Mouse (Mus musculus) embryonic facial prominence, embryonic 15.5 days (tissue): ENCODE measurements at regions not wholly inside any gene's neighbourhood (a gene's known extent, or its start where the extent isn't known, plus 50 kb on each side); places are given as distances from the start of the nearest gene placed in this dataset.

ENCODE experiments used
- ATAC-seq: fragments of 200-750 bp; cut with Nextera tagmentation; 2 replicates; pipeline ENCODE4 v1.8.0; 2017; ENCODE audit warnings: low read depth, moderate TSS enrichment; ENCODE audit not compliant: insufficient number of reproducible peaks, low FRiP score, low TSS enrichment
- H3K27ac ChIP-seq: fragments of 300-500 bp; sonication (generic); replicated peaks from 2 replicates; pipeline ENCODE4 v1.5.1; 2015; ENCODE audit warnings: mild to moderate bottlenecking, inconsistent platforms
- H3K27me3 ChIP-seq: fragments of 300-500 bp; sonication (generic); 2 replicates; pipeline ENCODE4 v1.6.1; 2015; ENCODE audit warnings: inconsistent platforms
- H3K36me3 ChIP-seq: fragments of 300-500 bp; sonication (generic); 2 replicates; pipeline ENCODE4 v1.6.1; 2015; ENCODE audit warnings: mild to moderate bottlenecking, inconsistent platforms
- H3K4me1 ChIP-seq: fragments of 300-500 bp; sonication (generic); 2 replicates; pipeline ENCODE4 v1.6.1; 2015; ENCODE audit warnings: inconsistent platforms
- H3K4me2 ChIP-seq: fragments of 300-500 bp; sonication (generic); replicated peaks from 2 replicates; pipeline ENCODE4 v1.6.1; 2015; ENCODE audit warnings: mild to moderate bottlenecking, inconsistent platforms
- H3K4me3 ChIP-seq: fragments of 300-500 bp; sonication (generic); replicated peaks from 2 replicates; pipeline ENCODE4 v1.5.1; 2015; ENCODE audit warnings: mild to moderate bottlenecking, inconsistent platforms
- H3K9ac ChIP-seq: fragments of 300-500 bp; sonication (generic); 2 replicates; pipeline ENCODE4 v1.6.1; 2015; ENCODE audit warnings: inconsistent platforms
- H3K9me3 ChIP-seq: fragments of 300-500 bp; sonication (generic); replicated peaks from 2 replicates; pipeline ENCODE4 v1.6.1; 2016; ENCODE audit warnings: inconsistent platforms
- WGBS: fragments of 180-500 bp; shearing (Covaris S2); methylation state at CpG from one replicate; pipeline ENCODE4 v1.1.7; 2015; 5-methylcytosine and 5-hydroxymethylcytosine counted together

DNA sequence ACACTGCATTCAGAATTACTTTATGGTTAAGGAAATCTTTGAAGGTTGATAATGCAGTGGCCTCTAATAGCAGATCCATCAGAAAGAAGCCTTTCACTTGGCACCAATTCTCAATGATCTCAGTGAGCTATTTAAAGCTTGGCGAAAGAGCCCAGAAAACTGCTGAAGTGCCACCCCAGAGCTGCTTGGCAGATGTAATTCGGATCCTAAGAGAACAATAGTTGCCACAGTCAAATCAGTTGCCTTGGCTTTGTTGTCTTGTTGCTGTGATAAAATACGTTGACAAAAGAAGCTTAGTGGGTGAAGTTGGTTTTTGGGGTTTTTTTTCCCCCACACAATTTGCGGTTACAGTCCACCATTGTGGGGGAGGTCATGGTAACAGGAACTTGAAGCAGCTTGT is 449.4 kb downstream of the Pik3r1 start:
- Histone ChIP-seq H3K27me3 (no peaks in the 10 kb centered on the region), H3K9me3 (no peaks in the 10 kb centered on the region), H3K4me3 (no peak overlapping the region), H3K36me3 (no peaks in the 10 kb centered on the region), H3K27ac (no peak overlapping the region), H3K4me2 (no peak overlapping the region), H3K4me1 (no peaks in the 10 kb centered on the region), H3K9ac (no peak overlapping the region)
- no peak for ATAC-seq
- WGBS: 77% methylated on average over 4 of the region's 4 CpGs

DNA sequence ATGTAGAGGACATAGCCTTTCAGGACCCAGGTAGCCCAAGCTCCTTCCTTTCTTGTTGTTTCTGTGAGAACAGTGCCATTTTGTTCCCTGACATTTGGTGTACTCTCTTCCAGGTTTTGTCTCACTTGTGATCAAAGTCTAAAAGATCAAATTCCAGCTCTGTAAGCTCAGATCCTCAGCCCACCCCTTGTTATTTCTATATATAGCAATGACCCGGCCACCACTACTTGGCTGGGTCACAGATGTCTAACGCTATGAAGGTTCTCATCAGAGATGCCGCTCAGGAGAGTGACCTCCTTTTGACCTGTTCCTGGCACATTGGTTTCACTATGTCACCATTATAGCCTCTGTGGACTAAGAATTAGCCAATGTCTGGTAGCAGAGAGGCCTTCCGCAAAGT is 451.7 kb downstream of the Pik3r1 start:
- H3K4me2 ChIP-seq: no peak overlapping the region
- no peak overlapping the region for H3K4me3 ChIP-seq
- whole genome bisulfite sequencing: 43% methylated on average over 4 of the region's 4 CpGs
- 0 out of 2 replicates have a peak, but pooled peaks cover under 1% of the 10 kb centered on the region for H3K4me1 ChIP-seq
- no peaks in the 10 kb centered on the region for H3K36me3 ChIP-seq
- H3K27me3 ChIP-seq: no peaks in the 10 kb centered on the region
- H3K9ac ChIP-seq: no peak overlapping the region
- no peaks in the 10 kb centered on the region for H3K9me3 ChIP-seq
- H3K27ac ChIP-seq: no peak overlapping the region
- ATAC-seq: no peak

DNA sequence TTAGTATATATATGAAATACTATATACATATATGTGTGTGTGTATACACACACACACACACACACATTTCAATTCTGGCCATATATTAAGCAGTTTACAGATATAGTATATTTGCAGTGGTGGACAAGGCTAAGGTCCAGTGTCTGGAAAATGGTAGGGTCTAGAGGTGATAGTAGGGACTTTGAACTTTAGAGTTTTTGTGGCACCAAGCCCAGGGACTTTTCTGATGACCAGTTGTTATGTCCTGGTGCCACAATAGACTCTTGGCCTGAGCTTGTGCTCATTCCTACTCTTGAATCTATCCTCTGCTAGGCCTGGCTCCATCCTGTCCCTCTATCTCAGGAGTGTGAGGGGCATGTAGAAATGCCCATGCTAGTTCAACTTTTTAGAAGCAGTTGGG is 454.0 kb downstream of the Pik3r1 start:
- H3K9me3 ChIP-seq: no peaks in the 10 kb centered on the region
- H3K27ac ChIP-seq: no peak overlapping the region
- no peak overlapping the region for H3K9ac ChIP-seq
- no peak overlapping the region for H3K4me2 ChIP-seq
- H3K36me3 ChIP-seq: no peaks in the 10 kb centered on the region
- 0 out of 2 replicates have a peak, but pooled peaks cover 4% of the 10 kb centered on the region for H3K4me1 ChIP-seq
- no peak overlapping the region for H3K4me3 ChIP-seq
- H3K27me3 ChIP-seq: no peaks in the 10 kb centered on the region
- no peak for ATAC-seq

DNA sequence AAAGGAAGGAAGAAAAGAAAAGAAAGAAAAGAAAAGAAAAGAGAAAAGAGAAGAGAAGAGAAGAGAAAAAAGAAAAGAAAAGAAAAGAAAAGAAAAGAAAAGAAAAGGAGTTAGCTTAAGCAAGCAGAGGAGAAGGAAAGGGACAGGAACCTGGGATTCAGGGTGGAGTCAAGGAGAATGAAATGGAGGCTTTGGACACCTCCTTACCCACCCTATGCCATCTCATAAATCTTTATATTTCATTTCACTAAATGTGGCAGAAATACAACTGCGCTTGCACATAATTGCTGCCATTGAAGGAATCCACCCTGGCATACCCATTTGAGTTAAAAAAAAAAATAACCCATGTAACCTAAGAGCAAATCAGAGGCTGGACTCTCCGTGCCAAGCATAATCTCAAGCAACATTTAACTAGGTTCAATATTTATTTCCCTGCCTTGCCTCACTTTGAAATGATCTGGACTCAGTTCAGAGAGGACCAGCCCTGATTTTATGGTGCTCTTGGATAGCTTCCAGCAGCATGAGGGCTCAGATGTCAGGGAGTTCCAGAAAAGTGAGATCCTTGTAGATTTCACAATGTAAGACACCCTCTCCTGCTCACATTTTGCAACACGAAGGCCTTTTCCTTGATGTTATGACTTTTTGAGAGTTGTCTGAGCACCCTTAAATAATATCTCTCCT is 456.2 kb downstream of the Pik3r1 start:
- WGBS: 44% methylated on average over 3 of the region's 3 CpGs

DNA sequence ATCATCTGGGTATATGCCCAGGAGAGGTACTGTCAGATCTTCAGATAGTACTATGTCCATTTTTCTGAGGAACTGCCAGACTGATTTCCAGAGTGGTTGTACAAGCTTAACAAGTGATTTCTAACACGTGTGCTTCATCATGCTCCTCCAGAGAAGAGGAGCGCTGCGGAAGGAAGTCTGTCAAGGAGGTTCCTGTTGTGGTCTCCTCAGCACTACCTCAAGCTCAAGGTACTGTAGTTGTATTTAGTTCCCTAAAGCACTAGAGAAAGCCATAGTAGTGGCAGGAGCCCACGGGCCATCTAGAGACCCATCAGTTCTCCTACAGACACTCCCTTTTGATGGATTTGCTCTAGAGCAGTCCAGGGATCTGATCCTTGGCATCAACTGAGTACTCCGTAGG is 459.3 kb downstream of the Pik3r1 start:
- no peak for ATAC-seq
- no peaks in the 10 kb centered on the region for H3K27me3 ChIP-seq
- no peak overlapping the region for H3K4me2 ChIP-seq
- no peak overlapping the region for H3K9ac ChIP-seq
- H3K36me3 ChIP-seq: no peaks in the 10 kb centered on the region
- H3K27ac ChIP-seq: no peak overlapping the region
- no peaks in the 10 kb centered on the region for H3K9me3 ChIP-seq
- WGBS: 87% methylated on average over 5 of the region's 5 CpGs
- H3K4me1 ChIP-seq: 0 out of 2 replicates have a peak, but pooled peaks cover 4% of the 10 kb centered on the region
- no peak overlapping the region for H3K4me3 ChIP-seq

More for the DNA sequence above, 456.2 kb downstream of the Pik3r1 start:
- Histone ChIP-seq H3K4me2 (no peak overlapping the region), H3K27me3 (no peaks in the 10 kb centered on the region), H3K27ac (no peak overlapping the region; the same call in 1 of the 2 replicates), H3K4me1 (0 out of 2 replicates have a peak, but pooled peaks cover 4% of the 10 kb centered on the region), H3K9ac (no peak overlapping the region), H3K4me3 (no peak overlapping the region), H3K36me3 (no peaks in the 10 kb centered on the region), H3K9me3 (no peaks in the 10 kb centered on the region)
- ATAC-seq: no peak

DNA sequence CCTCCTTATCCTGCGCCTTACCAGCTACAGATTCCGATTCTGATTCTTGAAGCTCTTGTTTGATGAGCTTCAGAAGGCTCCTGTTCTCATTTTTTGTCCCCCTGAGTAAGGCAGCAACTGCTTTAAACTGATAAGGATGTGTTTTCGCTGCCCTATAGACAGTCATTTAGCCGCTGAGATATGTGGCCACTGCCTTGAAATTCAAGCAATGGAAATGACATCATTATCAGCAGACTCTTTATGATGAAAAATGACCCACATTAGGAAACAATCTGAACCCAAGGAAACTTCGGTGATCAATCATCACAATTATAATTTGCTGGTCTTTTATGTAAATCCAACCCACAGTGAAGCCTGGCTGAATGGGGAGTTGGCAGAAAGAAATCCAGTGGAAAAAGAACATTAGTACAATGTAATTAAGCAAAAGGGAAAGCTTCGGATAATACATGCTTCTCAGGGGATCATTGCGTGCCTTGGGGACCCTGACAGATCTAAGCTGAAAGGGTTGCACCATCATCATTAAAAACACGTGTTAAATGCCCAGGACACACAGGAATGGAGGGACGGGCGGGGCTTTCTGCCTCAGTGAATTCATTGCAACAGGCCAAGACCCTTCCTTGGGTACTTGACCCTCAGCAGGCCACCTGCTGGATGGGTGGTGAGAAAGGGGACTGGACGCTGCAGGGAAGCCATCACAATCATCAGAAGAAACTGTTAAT is 462.2 kb downstream of the Pik3r1 start:
- no peaks in the 10 kb centered on the region for H3K9me3 ChIP-seq
- 72% methylated on average over 11 of the region's 11 CpGs for WGBS
- no peak overlapping the region for H3K9ac ChIP-seq
- H3K27me3 ChIP-seq: no peaks in the 10 kb centered on the region
- H3K27ac ChIP-seq: no peak overlapping the region
- no peak overlapping the region for H3K4me3 ChIP-seq
- H3K4me1 ChIP-seq: no peaks in the 10 kb centered on the region
- H3K36me3 ChIP-seq: no peaks in the 10 kb centered on the region
- ATAC-seq: no peak
- H3K4me2 ChIP-seq: no peak overlapping the region

DNA sequence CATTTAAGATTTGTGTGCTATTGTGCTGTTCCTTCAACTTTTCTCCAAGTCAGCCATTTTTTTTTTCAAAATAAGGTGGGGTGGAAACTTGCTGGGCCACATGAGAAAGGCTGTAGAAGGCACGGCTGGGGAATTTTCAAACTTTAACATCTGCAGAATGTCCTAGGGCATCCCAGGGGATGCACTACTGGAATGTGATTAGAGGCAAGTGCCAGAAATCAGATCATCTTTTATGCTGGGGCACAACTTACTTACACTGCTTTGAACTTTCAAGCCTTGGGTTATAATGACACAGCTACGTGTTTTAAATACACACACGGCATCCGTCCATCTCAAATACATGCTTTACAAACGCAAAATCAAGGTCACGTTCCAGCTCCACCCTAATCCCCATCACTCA is 463.0 kb downstream of the Pik3r1 start:
- WGBS: 34% methylated on average over 6 of the region's 6 CpGs
- no peaks in the 10 kb centered on the region for H3K27me3 ChIP-seq
- H3K36me3 ChIP-seq: no peaks in the 10 kb centered on the region
- no peaks in the 10 kb centered on the region for H3K4me1 ChIP-seq
- no peak overlapping the region for H3K27ac ChIP-seq
- no peak for ATAC-seq
- H3K4me2 ChIP-seq: no peak overlapping the region
- H3K9ac ChIP-seq: no peak overlapping the region
- H3K4me3 ChIP-seq: no peak overlapping the region
- no peaks in the 10 kb centered on the region for H3K9me3 ChIP-seq

DNA sequence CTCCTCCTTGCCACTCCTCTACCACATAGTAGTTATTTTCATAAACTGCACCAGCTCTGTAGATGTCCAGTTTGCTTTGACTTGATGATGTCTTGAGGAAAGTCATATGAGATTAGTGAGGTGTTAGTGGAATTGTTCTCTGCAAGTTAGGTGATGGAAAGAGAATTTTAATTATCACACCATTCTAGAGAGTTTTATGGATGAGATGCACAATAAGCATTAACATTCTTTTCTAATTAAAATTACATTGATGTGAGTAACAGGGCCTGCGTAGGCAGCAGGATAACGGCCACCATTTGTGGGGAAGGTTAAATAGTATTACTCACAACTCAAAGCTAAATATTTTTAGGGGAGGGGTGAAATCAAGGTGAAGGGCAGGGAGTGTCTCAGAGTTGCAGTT is 466.7 kb downstream of the Pik3r1 start:
- no peaks in the 10 kb centered on the region for H3K36me3 ChIP-seq
- no peaks in the 10 kb centered on the region for H3K4me1 ChIP-seq
- ATAC-seq: no peak
- no peaks in the 10 kb centered on the region for H3K9me3 ChIP-seq
- H3K4me2 ChIP-seq: no peak overlapping the region
- no peak overlapping the region for H3K9ac ChIP-seq
- H3K4me3 ChIP-seq: no peak overlapping the region
- no peak overlapping the region for H3K27ac ChIP-seq
- no peaks in the 10 kb centered on the region for H3K27me3 ChIP-seq
- WGBS: 70% methylated on average over 2 of the region's 2 CpGs

DNA sequence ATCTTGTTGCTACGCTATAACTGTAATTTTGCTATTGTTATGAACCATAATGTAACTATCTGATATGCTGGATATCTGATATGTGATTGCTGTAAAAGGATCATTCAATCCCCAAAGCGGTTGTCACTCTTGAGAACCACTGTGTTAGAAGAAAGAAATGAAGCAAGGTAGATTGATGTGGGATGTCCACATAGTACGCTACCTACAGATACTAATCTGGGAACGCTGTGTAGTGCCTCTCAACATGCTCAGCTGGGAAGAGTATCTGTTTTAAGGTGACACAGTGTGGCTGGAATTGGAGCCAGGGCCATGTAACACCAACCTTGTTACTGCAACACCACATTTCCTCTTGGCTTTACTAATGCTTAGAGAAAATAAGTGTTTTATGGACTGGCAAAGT is 456.2 kb upstream of the Slc30a5 start:
- 89% methylated on average over 4 of the region's 4 CpGs for WGBS

DNA sequence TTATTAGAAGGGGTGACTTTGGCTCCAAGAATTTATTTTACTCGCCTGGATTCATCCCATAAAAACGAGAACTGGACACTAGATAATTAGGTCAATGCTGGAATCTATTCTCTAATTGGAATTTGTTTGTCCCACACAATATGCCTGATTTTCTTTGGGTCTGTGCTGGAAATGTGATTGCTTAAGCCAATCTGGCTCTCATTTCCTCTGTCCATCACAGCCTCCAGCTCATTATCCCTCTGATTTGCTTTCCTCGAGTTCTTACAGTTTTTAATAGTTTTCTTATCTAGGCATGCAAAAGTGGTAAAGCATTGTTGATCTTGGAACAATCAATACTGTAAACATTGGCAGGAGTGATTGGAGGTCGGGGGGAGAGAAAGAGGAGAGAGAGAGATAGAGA is 453.9 kb upstream of the Slc30a5 start:
- Histone ChIP-seq H3K4me2 (no peak overlapping the region), H3K4me3 (no peak overlapping the region), H3K36me3 (no peaks in the 10 kb centered on the region), H3K27me3 (no peaks in the 10 kb centered on the region), H3K9ac (no peak overlapping the region), H3K9me3 (no peaks in the 10 kb centered on the region), H3K4me1 (no peaks in the 10 kb centered on the region), H3K27ac (no peak overlapping the region)
- WGBS: 34% methylated on average over 4 of the region's 4 CpGs
- ATAC-seq: no peak

More for the DNA sequence above, 456.2 kb upstream of the Slc30a5 start:
- no peaks in the 10 kb centered on the region for H3K36me3 ChIP-seq
- no peak overlapping the region for H3K27ac ChIP-seq
- no peak overlapping the region for H3K4me3 ChIP-seq
- no peak for ATAC-seq
- H3K4me2 ChIP-seq: no peak overlapping the region
- H3K9ac ChIP-seq: no peak overlapping the region
- no peaks in the 10 kb centered on the region for H3K4me1 ChIP-seq
- no peaks in the 10 kb centered on the region for H3K27me3 ChIP-seq
- no peaks in the 10 kb centered on the region for H3K9me3 ChIP-seq

DNA sequence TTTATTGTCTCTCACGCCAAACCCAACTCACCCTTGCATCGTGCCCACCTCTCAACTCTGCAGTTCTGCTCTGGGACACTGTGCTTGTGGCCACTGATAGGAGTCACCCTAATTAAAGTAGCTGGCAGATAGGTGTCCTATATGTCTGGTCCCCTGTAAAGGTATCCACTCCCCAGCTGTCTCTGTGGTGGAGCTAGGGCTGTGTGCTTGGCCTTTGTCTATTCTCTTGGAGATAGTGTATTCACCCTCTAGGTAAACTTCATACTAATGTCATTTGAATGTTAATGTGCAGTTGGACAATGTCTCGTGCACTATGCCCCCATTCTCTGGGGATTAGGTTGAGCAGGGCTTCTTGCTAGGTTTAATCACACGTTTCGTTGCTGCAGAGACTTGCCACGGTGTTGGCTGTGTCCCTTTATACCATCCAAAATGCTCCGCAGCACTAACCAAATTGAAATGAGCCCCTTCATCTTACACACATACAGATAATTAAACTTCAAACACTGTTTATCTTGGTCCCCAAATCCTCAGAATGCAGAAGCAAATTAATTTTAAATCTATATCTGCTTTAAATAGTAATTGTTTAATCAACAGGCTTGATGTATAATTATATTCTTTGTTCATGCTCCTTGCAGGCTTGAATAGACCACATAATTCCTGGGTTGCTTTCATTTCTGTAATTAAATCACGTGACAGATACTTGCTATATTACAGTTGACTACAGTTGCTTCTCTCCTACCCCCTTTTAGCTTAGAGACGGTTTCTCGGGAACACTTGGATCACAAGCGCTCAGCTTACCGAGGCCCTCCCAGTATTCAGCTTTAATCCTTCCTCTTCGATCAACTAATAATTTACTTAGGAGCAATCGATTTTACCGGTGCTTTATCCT is 453.0 kb upstream of the Slc30a5 start:
- no peak for ATAC-seq
- H3K27ac ChIP-seq: no peak overlapping the region
- H3K4me1 ChIP-seq: no peaks in the 10 kb centered on the region
- no peak overlapping the region for H3K4me2 ChIP-seq
- no peak overlapping the region for H3K4me3 ChIP-seq
- H3K9me3 ChIP-seq: no peaks in the 10 kb centered on the region
- H3K27me3 ChIP-seq: no peaks in the 10 kb centered on the region
- no peak overlapping the region for H3K9ac ChIP-seq
- H3K36me3 ChIP-seq: no peaks in the 10 kb centered on the region
- WGBS: 65% methylated on average over 15 of the region's 15 CpGs
